Mouse (Mus musculus) kidney, adult 2 months (tissue): ENCODE data around the gene Tmem106a.

Experiments used
- CTCF ChIP-seq: fragments of 200-500 bp; conservative IDR thresholded peaks from 2 replicates; pipeline ENCODE4 v1.5.1; 2011; ENCODE audit warnings: low read depth, mild to moderate bottlenecking, control low read depth, low read length, moderate library complexity, mixed read lengths; ENCODE audit not compliant: insufficient read depth, insufficient read length
- POLR2A ChIP-seq: fragments of 200-500 bp; IDR thresholded peaks from one replicate; pipeline ENCODE4 v1.6.1; 2011; ENCODE audit warnings: low read depth, low read length, control low read depth

GRCm38 (mm10) chr11:101556954-101557353, 25.1 kb upstream of the Tmem106a start:
- TF ChIP-seq CTCF = no peak
- TF ChIP-seq POLR2A = no peak
